Mouse (Mus musculus) intestine, embryonic 14.5 days (tissue): Measurements from ENCODE around the gene Agbl5. TPM values are rescaled to one million over a fixed set of nuclear protein-coding genes. Genes with fewer than 3 reads are reported as not detected.

Experiments used
- ATAC-seq: fragments of 200-750 bp; cut with Nextera tagmentation; replicated peaks from 2 replicates; pipeline ENCODE4 v1.8.0; 2017; ENCODE audit warnings: low read depth, moderate number of reproducible peaks, moderate TSS enrichment, moderate library complexity; ENCODE audit not compliant: low FRiP score, low TSS enrichment
- DNase-seq: peaks from one replicate; pipeline ENCODE4 v3.0.0-alpha.2; 2018; ENCODE audit warnings: low spot score
- H3K27ac ChIP-seq: fragments of 300-500 bp; sonication (generic); 2 replicates; pipeline ENCODE4 v1.5.1; 2014; ENCODE audit warnings: low read depth, mild to moderate bottlenecking, control low read depth
- H3K27me3 ChIP-seq: fragments of 300-500 bp; sonication (generic); replicated peaks from 2 replicates; pipeline ENCODE4 v1.6.1; 2014; ENCODE audit warnings: low read length, control low read depth; ENCODE audit not compliant: control insufficient read depth, insufficient read depth
- H3K36me3 ChIP-seq: fragments of 300-500 bp; sonication (generic); 2 replicates; pipeline ENCODE4 v1.6.1; 2014; ENCODE audit warnings: low read length, control low read depth; ENCODE audit not compliant: control insufficient read depth, insufficient read depth
- H3K4me1 ChIP-seq: fragments of 300-500 bp; sonication (generic); replicated peaks from 2 replicates; pipeline ENCODE4 v1.6.1; 2014; ENCODE audit warnings: low read length, control low read depth, mixed read lengths; ENCODE audit not compliant: control insufficient read depth, insufficient read depth
- H3K4me2 ChIP-seq: fragments of 300-500 bp; sonication (generic); 2 replicates; pipeline ENCODE4 v1.6.1; 2014; ENCODE audit warnings: low read length
- H3K4me3 ChIP-seq: fragments of 300-500 bp; sonication (generic); 2 replicates; pipeline ENCODE4 v1.5.1; 2014; ENCODE audit warnings: low read depth, low read length, control low read depth, mixed read lengths
- H3K9ac ChIP-seq: fragments of 300-500 bp; sonication (generic); 2 replicates; pipeline ENCODE4 v1.6.1; 2014; ENCODE audit warnings: mild to moderate bottlenecking, low read length
- H3K9me3 ChIP-seq: fragments of 300-500 bp; sonication (generic); 2 replicates; pipeline ENCODE4 v1.6.1; 2016; ENCODE audit warnings: low read length, control low read depth; ENCODE audit not compliant: control insufficient read depth
- WGBS: fragments of 180-500 bp; shearing (Covaris S2); extraction: QIAGEN DNeasy Blood & Tissue Kit; methylation state at CpG from one replicate; pipeline ENCODE4 v1.1.7; 2014; 5-methylcytosine and 5-hydroxymethylcytosine counted together
- polyA plus RNA-seq: library from polyadenylated mRNA; unstranded; fragments of >200 nt; fragmentation: Nextera tagmentation; extraction: Ambion mirVana; gene quantifications from 2 replicates; pipeline ENCODE4 v1.2.1, GENCODE M21; 2014

The Agbl5 gene
- polyA plus RNA-seq, 1 experiment from 2014 or later: 25.4 TPM

- ATAC-seq (no peak), DNase-seq (no peak)
- Histone ChIP-seq H3K9me3 (no peaks in the 10 kb centered on the region), H3K36me3 (no peaks in the 10 kb centered on the region), H3K27me3 (peaks cover 18% of the 10 kb centered on the region), H3K4me1 (0 out of 2 replicates have a peak, but pooled peaks cover 2% of the 10 kb centered on the region), H3K9ac (no peak overlapping the region), H3K4me2 (no peak overlapping the region), H3K27ac (no peak overlapping the region), H3K4me3 (no peak overlapping the region)
- 88% methylated on average over 6 of the region's 6 CpGs for WGBS
Measured at GRCm38 (mm10) chr5:30944344-30944743, 55.9 kb downstream of the Agbl5 start.

- Histone ChIP-seq H3K9me3 (no peaks in the 10 kb centered on the region), H3K36me3 (no peaks in the 10 kb centered on the region), H3K27me3 (peaks cover 18% of the 10 kb centered on the region), H3K4me3 (peak within 1 kb of the TSS; percentile 41), H3K9ac (peak within 1 kb of the TSS; percentile 47), H3K4me2 (peak within 1 kb of the TSS; percentile 75), H3K27ac (no peak within 1 kb of the TSS), H3K4me1 (0 out of 2 replicates have a peak, but pooled peaks cover 6% of the 10 kb centered on the region)
- 5% methylated on average over 42 of the region's 44 CpGs for WGBS
- ATAC-seq (peak; percentile 54), DNase-seq (peak; percentile 74)
Measured at GRCm38 (mm10) chr5:30944956-30945781, 56.7 kb downstream of the Agbl5 start, which contains the start of gene Cgref1. Cgref1 (minus strand) TSS chr5:30945591.

GRCm38 (mm10) chr5:30948620-30949019 is 60.1 kb downstream of the Agbl5 start:
- ATAC-seq: no peak

GRCm38 (mm10) chr5:30949654-30950326 is 61.3 kb downstream of the Agbl5 start:
- Histone ChIP-seq H3K27me3 (peaks cover 12% of the 10 kb centered on the region), H3K9me3 (no peaks in the 10 kb centered on the region), H3K4me1 (peaks cover 10% of the 10 kb centered on the region; the same call in 1 of the 2 replicates), H3K4me2 (peak overlapping the region; percentile 88), H3K27ac (peak overlapping the region; percentile 34; the same call in 1 of the 2 replicates), H3K4me3 (peak overlapping the region; percentile 70), H3K9ac (peak overlapping the region; percentile 47), H3K36me3 (peaks cover 26% of the 10 kb centered on the region)
- ATAC-seq: peak; percentile 64
- peak; percentile 92 for DNase-seq
- under 1% methylated on average over 31 of the region's 31 CpGs for WGBS

More at GRCm38 (mm10) chr5:30948620-30949019, 60.1 kb downstream of the Agbl5 start:
- Histone ChIP-seq H3K27me3 (peaks cover 18% of the 10 kb centered on the region), H3K4me1 (peaks cover 10% of the 10 kb centered on the region; the same call in 1 of the 2 replicates), H3K36me3 (peaks cover 14% of the 10 kb centered on the region), H3K9me3 (no peaks in the 10 kb centered on the region), H3K9ac (no peak overlapping the region), H3K4me2 (no peak overlapping the region), H3K4me3 (no peak overlapping the region), H3K27ac (no peak overlapping the region)
- WGBS: 74% methylated on average over 5 of the region's 5 CpGs
- DNase-seq: no peak

- 0 out of 2 replicates have a peak, but pooled peaks have one; percentile 10 for ATAC-seq
- peaks cover 7% of the 10 kb centered on the region; the same call in 1 of the 2 replicates for H3K27me3 ChIP-seq
Measured at GRCm38 (mm10) chr5:30950451-30950850, 62.0 kb downstream of the Agbl5 start.

GRCm38 (mm10) chr5:30950922-30951321 is 62.4 kb downstream of the Agbl5 start:
- WGBS: 87% methylated on average over 2 of the region's 2 CpGs
- peaks cover 4% of the 10 kb centered on the region; the same call in 1 of the 2 replicates for H3K27me3 ChIP-seq
- ATAC-seq (no peak), DNase-seq (no peak)
- H3K4me3 ChIP-seq: no peak overlapping the region
- no peaks in the 10 kb centered on the region for H3K9me3 ChIP-seq
- no peak overlapping the region for H3K4me2 ChIP-seq
- no peak overlapping the region for H3K27ac ChIP-seq
- H3K4me1 ChIP-seq: peaks cover 8% of the 10 kb centered on the region; the same call in 1 of the 2 replicates
- no peak overlapping the region for H3K9ac ChIP-seq
- peaks cover 37% of the 10 kb centered on the region for H3K36me3 ChIP-seq

More at GRCm38 (mm10) chr5:30950451-30950850, 62.0 kb downstream of the Agbl5 start:
- H3K9ac ChIP-seq: no peak overlapping the region
- peak overlapping the region; percentile 88 for H3K4me2 ChIP-seq
- WGBS: 64% methylated on average over 4 of the region's 4 CpGs
- peaks cover 8% of the 10 kb centered on the region; the same call in 1 of the 2 replicates for H3K4me1 ChIP-seq
- peak overlapping the region; percentile 70 for H3K4me3 ChIP-seq
- DNase-seq: no peak
- no peaks in the 10 kb centered on the region for H3K9me3 ChIP-seq
- H3K27ac ChIP-seq: peak overlapping the region; percentile 34; the same call in 1 of the 2 replicates
- peaks cover 32% of the 10 kb centered on the region for H3K36me3 ChIP-seq

GRCm38 (mm10) chr5:30951706-30952105 is 63.2 kb downstream of the Agbl5 start:
- ATAC-seq (no peak), DNase-seq (no peak)
- Histone ChIP-seq H3K36me3 (peaks cover 40% of the 10 kb centered on the region), H3K4me2 (no peak overlapping the region), H3K4me1 (peaks cover 8% of the 10 kb centered on the region; the same call in 1 of the 2 replicates), H3K27ac (no peak overlapping the region), H3K27me3 (no peaks in the 10 kb centered on the region), H3K9ac (no peak overlapping the region), H3K4me3 (no peak overlapping the region), H3K9me3 (no peaks in the 10 kb centered on the region)
- 87% methylated on average over 6 of the region's 6 CpGs for WGBS

GRCm38 (mm10) chr5:30952551-30952950 is 64.1 kb downstream of the Agbl5 start:
- 85% methylated on average over 5 of the region's 5 CpGs for WGBS
- Histone ChIP-seq H3K4me3 (no peak overlapping the region), H3K27me3 (no peaks in the 10 kb centered on the region), H3K27ac (no peak overlapping the region), H3K9ac (no peak overlapping the region), H3K4me1 (peaks cover 8% of the 10 kb centered on the region; the same call in 1 of the 2 replicates), H3K4me2 (no peak overlapping the region), H3K9me3 (no peaks in the 10 kb centered on the region), H3K36me3 (peaks cover 40% of the 10 kb centered on the region)
- ATAC-seq (no peak), DNase-seq (no peak)
